Mouse (Mus musculus) liver (tissue): ENCODE data around the gene Ndufaf5.
A peak's percentile ranks its signal among the peaks of the same experiment; 100 is the strongest.
"Not testable (repeated sequence)": the region's sequence is repeated elsewhere in the genome, so short reads cannot be mapped to it uniquely, and the experiment has no call there.

ENCODE experiments used
- DNase-seq: peaks from one replicate; pipeline ENCODE4 v3.0.0-alpha.2; 2020; ENCODE audit warnings: mixed read lengths

The Ndufaf5 gene

DNA sequence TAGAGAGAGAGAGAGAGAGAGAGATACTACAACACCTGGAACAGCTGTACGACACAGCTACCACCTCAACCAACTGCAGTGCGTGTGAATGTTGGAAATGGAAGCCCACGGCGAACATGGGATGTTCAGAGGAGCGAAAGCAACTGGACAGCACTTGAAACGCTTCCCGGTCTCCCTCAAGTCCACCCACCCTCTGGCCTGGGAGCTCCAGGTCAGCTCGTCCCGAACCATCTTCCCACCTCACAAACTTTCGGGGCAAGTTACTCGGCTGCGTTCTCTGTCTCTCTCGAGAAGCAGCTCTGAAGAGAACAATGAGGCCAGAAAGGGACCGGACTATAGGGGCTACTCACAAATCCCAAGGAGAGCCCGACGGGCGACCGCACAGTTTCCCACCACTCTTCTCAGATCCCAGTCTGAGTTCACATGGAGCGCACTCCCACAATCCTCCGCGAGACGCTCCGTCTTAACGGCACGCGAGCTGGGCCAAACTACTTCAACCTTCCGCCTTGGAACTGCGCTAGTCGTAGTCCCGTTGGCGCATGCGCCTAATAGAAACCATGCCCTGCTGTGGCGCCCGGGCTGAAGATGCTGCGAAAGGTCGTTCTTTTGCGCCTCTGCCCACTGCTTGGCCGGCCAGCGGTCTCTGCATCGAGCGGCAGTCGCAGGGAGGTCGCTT lies at the start of gene Ndufaf5, which contains the start of gene Esf1:
Ndufaf5 (plus strand) TSS at position 523 of the 676 bp plus-strand sequence.
Esf1 (minus strand) TSS at position 438 of the 676 bp plus-strand sequence.
- peak; percentile 94 for DNase-seq

- DNase-seq = peak; percentile 13
Measured at GRCm38 (mm10) chr2:140125516-140125915, 44.9 kb upstream of the Ndufaf5 start.

DNA sequence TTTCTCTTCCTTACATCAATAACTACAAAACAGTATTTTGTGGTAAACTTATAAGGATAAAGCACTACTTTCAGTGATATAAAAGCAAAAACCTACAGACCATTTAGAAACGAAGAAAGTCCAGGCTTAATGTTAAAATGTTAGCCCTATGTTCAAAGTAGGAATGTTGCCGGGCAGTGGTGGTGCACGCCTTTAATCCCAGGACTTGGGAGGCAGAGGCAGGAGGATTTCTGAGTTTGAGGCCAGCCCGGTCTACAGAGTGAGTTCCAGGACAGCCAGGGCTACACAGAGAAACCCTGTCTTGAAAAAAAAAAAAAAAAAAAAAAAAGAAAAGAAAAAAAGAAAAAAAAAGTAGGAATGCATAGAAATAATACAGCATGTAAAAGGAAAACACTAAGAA lies 18.7 kb upstream of the Ndufaf5 start, which contains the start of gene Gm17374:
Gm17374 (plus strand) TSS at position 301 of the 400 bp plus-strand sequence.
- not testable (repeated sequence) for DNase-seq

- DNase-seq = no peak
Measured at GRCm38 (mm10) chr2:140159186-140159730, 11.2 kb upstream of the Ndufaf5 start.

GRCm38 (mm10) chr2:140163351-140163854 lies 7.0 kb upstream of the Ndufaf5 start:
- DNase-seq = peak; percentile 14

DNA sequence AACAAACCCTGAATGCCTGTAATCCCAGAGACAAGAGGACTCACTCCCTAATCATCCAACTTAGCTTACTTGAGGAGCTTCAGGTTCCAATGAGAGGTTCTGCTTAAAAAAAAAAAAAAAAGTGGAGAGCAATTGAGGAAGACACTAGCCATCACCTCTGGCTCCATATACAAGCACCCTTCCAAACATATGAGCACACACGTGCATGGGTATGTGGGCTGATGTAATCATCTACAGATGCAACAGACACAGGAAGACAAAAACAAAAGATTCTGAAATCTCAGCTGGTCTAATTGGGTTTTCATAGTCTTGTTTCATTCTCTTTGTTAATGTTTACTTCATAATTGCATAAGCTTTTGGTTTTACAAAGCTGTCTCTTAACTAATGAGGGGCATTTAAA lies 1.4 kb upstream of the Ndufaf5 start:
- no peak for DNase-seq

DNA sequence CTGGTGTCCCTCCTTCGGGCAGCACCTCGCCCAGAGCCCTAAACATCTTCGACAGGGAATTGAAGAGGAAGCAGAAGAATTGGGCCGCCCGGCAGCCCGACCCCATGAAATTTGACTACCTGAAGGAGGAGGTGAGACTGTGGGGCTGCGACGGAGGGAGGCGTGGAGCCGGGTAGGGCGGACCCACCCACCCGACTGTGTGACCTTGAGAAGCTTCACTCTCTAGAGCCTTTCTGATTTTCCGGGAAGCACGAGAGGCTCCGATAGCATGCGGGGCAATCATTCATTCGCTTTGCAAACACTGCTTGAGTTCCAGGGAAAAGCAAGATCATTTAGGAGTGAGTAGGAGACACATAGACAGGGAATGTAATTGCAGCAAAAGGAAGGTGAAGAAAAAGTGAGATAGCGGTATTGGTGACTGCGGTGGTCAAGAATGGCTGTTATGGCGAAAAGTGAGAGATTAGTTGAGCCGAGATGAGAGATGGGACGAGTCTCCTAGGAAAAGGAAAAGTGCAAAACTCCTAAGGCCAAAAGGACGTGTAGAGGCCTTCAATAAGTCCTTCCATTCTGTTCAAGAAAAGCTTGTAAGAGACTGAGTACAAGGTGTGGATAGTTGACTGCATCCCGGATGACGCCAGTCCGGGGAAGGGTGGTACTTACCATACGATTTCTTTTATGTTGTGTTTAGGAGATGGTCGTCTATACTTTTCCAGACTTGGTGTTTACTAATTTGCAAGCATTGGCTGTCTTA lies 529 bp downstream of the Ndufaf5 start:
- no peak for DNase-seq

DNA sequence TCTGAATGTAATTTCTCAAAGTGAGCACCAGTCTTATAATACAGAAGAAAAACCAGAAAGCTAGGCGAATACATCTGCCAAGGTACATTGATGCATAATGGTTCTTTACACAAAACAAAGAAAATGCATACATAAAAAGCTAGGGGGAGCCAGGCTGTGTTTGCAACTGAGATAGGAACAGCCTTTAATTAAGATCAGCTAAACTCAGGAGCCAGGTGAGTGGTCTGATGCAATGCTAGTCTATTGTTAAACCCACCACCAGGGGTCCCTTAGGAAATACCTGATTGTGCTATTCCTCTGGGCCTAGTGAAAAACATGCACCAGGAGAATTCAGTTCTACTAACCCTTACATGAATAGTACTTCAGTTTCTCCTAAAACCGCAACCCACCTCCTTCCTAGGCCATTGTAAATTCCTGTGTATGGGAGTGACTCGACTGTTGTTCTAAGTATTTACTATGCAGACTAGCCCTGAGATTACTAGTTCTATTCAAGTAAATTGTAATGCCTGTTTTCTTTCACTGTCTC lies 15.3 kb downstream of the Ndufaf5 start:
- DNase-seq = not testable (repeated sequence)

- no peak for DNase-seq
Measured at GRCm38 (mm10) chr2:140200713-140201112, 30.3 kb downstream of the Ndufaf5 start.

DNA sequence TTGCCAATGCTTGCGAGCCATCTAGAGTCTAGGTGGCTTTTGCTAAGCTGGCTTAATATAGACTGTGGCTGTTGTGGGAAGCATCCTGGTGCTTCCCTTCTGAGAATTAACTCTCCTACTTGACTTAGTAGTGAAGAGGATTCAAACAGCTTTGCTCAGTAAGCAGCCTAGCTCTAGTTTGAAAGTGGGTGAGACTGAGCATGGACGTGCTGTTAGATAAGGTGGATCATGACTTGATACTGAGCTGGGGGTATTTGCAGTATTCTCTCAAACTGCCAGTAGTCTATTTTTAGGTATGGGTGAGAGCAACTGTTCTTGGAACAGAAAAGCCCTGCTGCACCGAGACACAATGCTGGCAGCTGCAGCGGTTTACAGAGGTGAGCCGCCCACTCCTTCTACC lies 32.1 kb downstream of the Ndufaf5 start:
- no peak for DNase-seq

GRCm38 (mm10) chr2:140203756-140204155 lies 33.3 kb downstream of the Ndufaf5 start:
- DNase-seq = no peak

DNA sequence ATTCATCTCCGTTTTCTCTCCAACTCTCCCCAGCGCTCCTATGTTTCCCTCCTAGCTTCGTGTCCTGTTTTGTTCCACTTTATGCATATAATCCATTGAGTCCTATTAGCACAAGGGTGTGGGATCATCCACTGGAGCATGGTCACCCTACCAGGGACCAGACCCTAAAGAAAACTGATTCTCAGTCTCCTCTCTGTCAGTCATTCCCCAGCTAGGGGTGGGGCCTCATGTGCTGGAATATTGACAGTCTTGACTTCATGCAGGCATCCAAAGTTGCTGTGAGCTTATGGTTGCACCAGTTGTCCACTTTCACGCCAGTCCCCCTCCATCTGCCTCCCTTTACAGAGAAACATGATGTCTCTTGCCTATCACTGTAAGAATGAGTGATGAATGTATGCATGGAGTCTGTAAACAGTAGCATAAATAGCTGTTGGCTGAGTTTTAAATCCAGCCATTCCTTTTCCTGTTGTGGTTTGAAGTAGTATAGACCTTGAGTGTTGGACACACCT lies 44.1 kb downstream of the Ndufaf5 start:
- DNase-seq = no peak

DNA sequence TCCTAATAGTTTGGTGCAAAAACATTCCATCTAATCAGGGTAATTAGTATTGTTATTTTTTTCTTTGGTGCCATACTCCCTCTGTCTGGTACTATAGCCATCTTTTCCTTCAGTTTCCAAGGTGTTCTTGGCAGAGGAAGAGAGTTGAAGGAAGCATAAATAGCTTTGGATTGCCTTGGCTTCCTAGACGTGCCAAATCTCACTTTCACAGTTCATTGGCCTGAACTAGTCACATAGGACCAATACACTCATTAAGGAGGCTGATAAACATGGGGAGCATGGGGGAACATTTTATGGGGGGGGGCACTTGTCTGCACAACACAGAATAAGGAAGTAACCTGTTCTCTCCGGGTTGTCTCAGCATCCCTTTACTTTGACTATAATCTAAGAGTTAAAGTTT lies 45.0 kb downstream of the Ndufaf5 start:
- DNase-seq = no peak

- DNase-seq = no peak
Measured at GRCm38 (mm10) chr2:140215965-140216364, 45.5 kb downstream of the Ndufaf5 start.

- no peak for DNase-seq
Measured at GRCm38 (mm10) chr2:140220325-140220724, 49.9 kb downstream of the Ndufaf5 start.

DNA sequence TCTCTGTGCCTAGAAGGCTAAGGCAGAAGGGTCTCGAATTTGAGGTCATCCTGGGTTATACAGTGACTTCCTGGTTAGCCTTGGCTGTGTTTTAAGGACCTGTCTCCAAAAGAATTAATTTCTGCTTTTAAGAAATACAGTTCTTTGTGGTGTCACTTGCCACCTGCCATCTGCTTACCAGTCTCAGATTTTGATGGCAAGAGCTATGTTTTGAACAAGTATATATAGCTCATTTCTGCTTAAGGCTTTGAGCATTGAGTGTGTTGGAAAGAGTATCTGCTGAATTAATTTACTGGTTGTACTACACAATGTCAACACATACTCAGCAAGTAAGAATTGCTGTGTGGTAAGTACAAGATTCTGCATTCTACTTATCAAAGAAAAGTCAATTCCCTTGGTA lies 59.8 kb downstream of the Ndufaf5 start:
- no peak for DNase-seq

DNA sequence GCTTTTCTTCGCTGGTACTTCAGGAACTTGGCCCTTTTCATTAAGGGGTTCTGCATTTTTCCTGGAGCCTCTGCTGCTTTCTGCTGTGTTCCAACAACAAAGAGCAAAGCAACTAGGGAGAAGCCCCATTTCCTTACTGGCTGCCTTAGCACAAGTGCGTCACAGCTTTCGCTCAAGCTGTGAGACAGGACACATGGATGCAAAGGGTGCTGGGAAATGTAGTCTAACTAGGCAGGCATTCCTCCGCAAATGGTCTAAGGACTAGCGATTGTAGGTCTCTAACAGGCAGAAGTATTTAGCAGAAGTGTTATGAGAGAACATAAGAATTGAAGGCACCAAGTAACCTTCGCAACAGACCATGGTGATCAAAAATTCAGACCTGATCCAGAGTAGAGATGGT lies 66.8 kb downstream of the Ndufaf5 start:
- no peak for DNase-seq

GRCm38 (mm10) chr2:140242398-140242797 lies 71.9 kb downstream of the Ndufaf5 start:
- DNase-seq = no peak

DNA sequence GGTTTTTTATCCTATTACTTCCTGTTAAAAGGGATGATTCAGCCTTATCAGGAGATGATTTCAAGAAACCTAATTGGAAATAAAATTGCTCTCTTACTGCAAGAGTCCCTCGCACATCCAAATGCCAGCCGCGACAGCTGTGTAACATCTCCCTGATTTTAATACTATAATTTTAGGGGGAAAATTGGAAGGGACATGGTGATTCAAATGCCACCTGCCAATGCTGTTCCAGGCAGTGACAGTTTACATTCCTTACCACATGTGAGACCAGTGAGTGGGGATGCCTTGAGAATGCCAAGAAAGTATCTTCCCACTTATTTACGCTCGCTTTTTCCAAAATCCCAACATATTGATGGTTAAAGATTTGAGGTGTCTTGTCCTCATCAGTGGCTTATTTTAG lies 72.7 kb downstream of the Ndufaf5 start:
- no peak for DNase-seq
